Comparison of ENCODE assay signal across 7 mouse cellular contexts in the genomic region with DNA sequence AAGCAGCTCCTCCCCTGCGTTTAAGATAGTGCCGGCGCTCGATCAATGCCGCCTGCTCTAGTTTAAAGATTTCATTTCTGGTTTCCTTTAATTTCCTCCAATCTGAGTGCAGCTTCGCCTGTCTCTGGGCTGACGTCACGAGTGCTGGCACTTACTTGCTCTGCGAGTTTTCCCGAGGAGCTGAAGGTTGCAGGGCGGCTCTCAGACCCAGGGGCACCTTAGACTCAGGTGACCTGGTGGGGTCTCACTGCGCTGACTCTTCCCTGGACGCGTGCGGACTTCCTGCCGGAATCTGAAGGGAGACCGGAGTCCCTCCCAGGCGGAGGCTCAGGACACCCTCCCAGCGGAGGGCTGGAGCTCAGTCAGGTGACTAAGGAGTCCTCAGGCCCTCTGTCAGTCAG. TPM values are rescaled to one million over a fixed set of nuclear protein-coding genes. Genes with fewer than 3 reads are reported as not detected.
DNase-seq lines count a peak whose midpoint lies in the region; ATAC-seq lines count a peak whose summit lies in the region.

No protein-coding gene starts in this region.

- H3K4me3 ChIP-seq in limb, embryonic 12.5 days (replicated peaks): peak overlapping the region; percentile 49
- peak overlapping the region; percentile 42 for H3K4me3 ChIP-seq in midbrain, embryonic 14.5 days (replicated peaks; ENCODE audit: low read depth, low read length)

- WGBS in limb, embryonic 12.5 days: under 1% methylated on average over 19 of the region's 19 CpGs
- under 1% methylated on average over 19 of the region's 19 CpGs for WGBS in midbrain, embryonic 14.5 days

- H3K4me1 ChIP-seq in limb, embryonic 12.5 days (replicated peaks): 0 out of 2 replicates have a peak, but pooled peaks cover 3% of the 10 kb centered on the region
- H3K4me1 ChIP-seq in midbrain, embryonic 14.5 days (ENCODE audit: control insufficient read depth, insufficient read depth, low read length): no peaks in the 10 kb centered on the region

- H3K9me3 ChIP-seq in limb, embryonic 12.5 days: no peaks in the 10 kb centered on the region
- H3K9me3 ChIP-seq in midbrain, embryonic 14.5 days (ENCODE audit: control insufficient read depth, low read length): no peaks in the 10 kb centered on the region

- H3K9ac ChIP-seq in limb, embryonic 12.5 days (replicated peaks): peak overlapping the region; percentile 63
- peak overlapping the region; percentile 42; the same call in 1 of the 2 replicates for H3K9ac ChIP-seq in midbrain, embryonic 14.5 days (replicated peaks; ENCODE audit: low read length)

- H3K27ac ChIP-seq in limb, embryonic 12.5 days: peak overlapping the region; percentile 47; the same call in 1 of the 2 replicates
- no peak overlapping the region for H3K27ac ChIP-seq in midbrain, embryonic 14.5 days (replicated peaks; ENCODE audit: low read depth, low read length)

- H3K4me2 ChIP-seq in limb, embryonic 12.5 days: peak overlapping the region; percentile 54
- peak overlapping the region; percentile 89 for H3K4me2 ChIP-seq in midbrain, embryonic 14.5 days (ENCODE audit: low read length)

- no peaks in the 10 kb centered on the region for H3K27me3 ChIP-seq in limb, embryonic 12.5 days
- no peaks in the 10 kb centered on the region for H3K27me3 ChIP-seq in midbrain, embryonic 14.5 days (ENCODE audit: control insufficient read depth, insufficient read depth, low read length)

- no peaks in the 10 kb centered on the region for H3K36me3 ChIP-seq in limb, embryonic 12.5 days
- no peaks in the 10 kb centered on the region for H3K36me3 ChIP-seq in midbrain, embryonic 14.5 days (ENCODE audit: control insufficient read depth, insufficient read depth, low read length)

- peak; percentile 86 for ATAC-seq in limb, embryonic 12.5 days (ENCODE audit: insufficient number of reproducible peaks, insufficient read depth, low FRiP score, low TSS enrichment, low read depth)
- ATAC-seq in midbrain, embryonic 14.5 days (ENCODE audit: low FRiP score, low TSS enrichment): peak; percentile 82

- DNase-seq in adrenal gland, adult 8-10 months: peak; percentile 72
- peak; percentile 59 for DNase-seq in embryo, embryonic 9.5 days (ENCODE audit: extremely low spot score)
- DNase-seq in heart, adult 11 months: peak; percentile 98
- DNase-seq in kidney, adult 11 months: peak; percentile 81
- peak; percentile 81 for DNase-seq in midbrain, embryonic 14.5 days
- DNase-seq in spleen, adult 18-20 months: peak; percentile 55 to 67

RNA-seq across cellular contexts. Expression of gene Tmem144, which starts 10.0 kb away (rescaled TPM):
- 10 to 100 TPM in 2 of 4 experiments, 1 to 10 TPM in 2; 6.4 to 11.6 (median 10.2) TPM for total RNA-seq in adrenal gland, adult 8-10 months (2022)
- 3.0 and 3.3 TPM in 2 replicates for polyA plus RNA-seq in limb, embryonic 12.5 days (2016; fragmentation: Nextera tagmentation; extraction: Ambion mirVana)
- 0.39 and 0.97 TPM in 2 replicates for polyA plus RNA-seq in midbrain, embryonic 14.5 days (2014; fragmentation: Nextera tagmentation; extraction: Ambion mirVana)

RNA-seq across cellular contexts. Expression of gene Fam198b, which starts 41.7 kb away (rescaled TPM):
- total RNA-seq in adrenal gland, adult 8-10 months (2022): 10 to 100 TPM in 2 of 4 experiments, 1 to 10 TPM in 2; 2.9 to 39.5 (median 10.6) TPM
- polyA plus RNA-seq in limb, embryonic 12.5 days (2016; fragmentation: Nextera tagmentation; extraction: Ambion mirVana): 5.9 and 6.5 TPM in 2 replicates
- 0.72 and 0.77 TPM in 2 replicates for polyA plus RNA-seq in midbrain, embryonic 14.5 days (2014; fragmentation: Nextera tagmentation; extraction: Ambion mirVana)
